Mouse (Mus musculus) forebrain, embryonic 11.5 days (tissue): Measurements from ENCODE around the gene Rarb. TPM values are rescaled to one million over a fixed set of nuclear protein-coding genes. Genes with fewer than 3 reads are reported as not detected.

Source experiments
- ATAC-seq: fragments of 200-750 bp; cut with Nextera tagmentation; replicated peaks from 2 replicates; pipeline ENCODE4 v1.8.0; 2017; ENCODE audit warnings: moderate TSS enrichment; ENCODE audit not compliant: low FRiP score
- DNase-seq: peaks from one replicate; pipeline ENCODE4 v3.0.0-alpha.2; 2017; ENCODE audit warnings: low spot score
- H3K27ac ChIP-seq: fragments of 300-500 bp; sonication (generic); 2 replicates; pipeline ENCODE4 v1.5.1; 2014; ENCODE audit warnings: low read depth, low read length
- H3K27me3 ChIP-seq: fragments of 300-500 bp; sonication (generic); 2 replicates; pipeline ENCODE4 v1.6.1; 2014; ENCODE audit warnings: mild to moderate bottlenecking, low read length, mixed read lengths; ENCODE audit not compliant: control insufficient read depth, insufficient read depth
- H3K36me3 ChIP-seq: fragments of 300-500 bp; sonication (generic); 2 replicates; pipeline ENCODE4 v1.6.1; 2014; ENCODE audit warnings: mild to moderate bottlenecking, low read length, moderate library complexity, mixed read lengths; ENCODE audit not compliant: control insufficient read depth, insufficient read depth
- H3K4me1 ChIP-seq: fragments of 300-500 bp; sonication (generic); replicated peaks from 2 replicates; pipeline ENCODE4 v1.6.1; 2014; ENCODE audit warnings: low read length, mixed read lengths; ENCODE audit not compliant: control insufficient read depth, insufficient read depth
- H3K4me2 ChIP-seq: fragments of 300-500 bp; sonication (generic); 2 replicates; pipeline ENCODE4 v1.6.1; 2014; ENCODE audit warnings: low read depth, mild to moderate bottlenecking, low read length, moderate library complexity, mixed read lengths; ENCODE audit not compliant: severe bottlenecking
- H3K4me3 ChIP-seq: fragments of 300-500 bp; sonication (generic); 2 replicates; pipeline ENCODE4 v1.5.1; 2014; ENCODE audit warnings: low read depth, low read length
- H3K9ac ChIP-seq: fragments of 300-500 bp; sonication (generic); 2 replicates; pipeline ENCODE4 v1.6.1; 2014; ENCODE audit warnings: low read length
- H3K9me3 ChIP-seq: fragments of 300-500 bp; sonication (generic); 2 replicates; pipeline ENCODE4 v1.6.1; 2016; ENCODE audit warnings: low read length, mixed read lengths; ENCODE audit not compliant: control insufficient read depth
- WGBS: fragments of 180-500 bp; shearing (Covaris S2); extraction: QIAGEN DNeasy Blood & Tissue Kit; methylation state at CpG from one replicate; pipeline ENCODE4 v1.1.7; 2014; 5-methylcytosine and 5-hydroxymethylcytosine counted together
- polyA plus RNA-seq: library from polyadenylated mRNA; unstranded; fragments of >200 nt; fragmentation: Nextera tagmentation; extraction: Ambion mirVana; gene quantifications from 2 replicates; pipeline ENCODE4 v1.2.1, GENCODE M21; 2014

Rarb gene
- polyA plus RNA-seq, 1 experiment from 2014 or later: 15.8 TPM

- DNase-seq: no peak
- H3K4me1 ChIP-seq: peaks cover 2% of the 10 kb centered on the region; the same call in 1 of the 2 replicates
- no peaks in the 10 kb centered on the region for H3K36me3 ChIP-seq
- H3K4me2 ChIP-seq: no peak overlapping the region
- no peak overlapping the region for H3K9ac ChIP-seq
- 77% methylated on average over 8 of the region's 8 CpGs for WGBS
- H3K27ac ChIP-seq: no peak overlapping the region
- H3K9me3 ChIP-seq: no peaks in the 10 kb centered on the region
- ATAC-seq: no peak
- H3K27me3 ChIP-seq: no peaks in the 10 kb centered on the region
- no peak overlapping the region for H3K4me3 ChIP-seq
These were observed 299.3 kb downstream of the Rarb start for GRCm38 (mm10) chr14:16519588-16520167.

- ATAC-seq (peak; percentile 80; the same call in 1 of the 2 replicates), DNase-seq (no peak)
- H3K9me3 ChIP-seq: no peaks in the 10 kb centered on the region
- no peak overlapping the region for H3K9ac ChIP-seq
- no peaks in the 10 kb centered on the region for H3K36me3 ChIP-seq
- H3K27me3 ChIP-seq: no peaks in the 10 kb centered on the region
- H3K4me3 ChIP-seq: no peak overlapping the region
- no peak overlapping the region for H3K4me2 ChIP-seq
- H3K27ac ChIP-seq: no peak overlapping the region
- H3K4me1 ChIP-seq: peaks cover 2% of the 10 kb centered on the region; the same call in 1 of the 2 replicates
These were observed 301.0 kb downstream of the Rarb start for GRCm38 (mm10) chr14:16517958-16518357.

GRCm38 (mm10) chr14:16515731-16516130, 303.2 kb downstream of the Rarb start:
- DNase-seq: no peak
- ATAC-seq: no peak
- no peaks in the 10 kb centered on the region for H3K27me3 ChIP-seq
- no peak overlapping the region for H3K4me3 ChIP-seq
- H3K9ac ChIP-seq: no peak overlapping the region
- H3K4me2 ChIP-seq: no peak overlapping the region
- no peaks in the 10 kb centered on the region for H3K9me3 ChIP-seq
- H3K4me1 ChIP-seq: peaks cover 2% of the 10 kb centered on the region; the same call in 1 of the 2 replicates
- WGBS: 81% methylated on average over 3 of the region's 3 CpGs
- no peak overlapping the region for H3K27ac ChIP-seq
- H3K36me3 ChIP-seq: no peaks in the 10 kb centered on the region

GRCm38 (mm10) chr14:16510574-16510973, 308.4 kb downstream of the Rarb start:
- ATAC-seq (no peak), DNase-seq (no peak)
- Histone ChIP-seq H3K36me3 (no peaks in the 10 kb centered on the region), H3K9ac (no peak overlapping the region), H3K9me3 (no peaks in the 10 kb centered on the region), H3K4me3 (no peak overlapping the region), H3K4me1 (no peaks in the 10 kb centered on the region), H3K4me2 (no peak overlapping the region), H3K27ac (no peak overlapping the region), H3K27me3 (no peaks in the 10 kb centered on the region)
- WGBS: 63% methylated on average over 4 of the region's 4 CpGs

- ATAC-seq (no peak), DNase-seq (no peak)
- H3K27ac ChIP-seq: no peak overlapping the region
- WGBS: 86% methylated on average over 4 of the region's 4 CpGs
- no peak overlapping the region for H3K4me3 ChIP-seq
- H3K36me3 ChIP-seq: no peaks in the 10 kb centered on the region
- H3K27me3 ChIP-seq: no peaks in the 10 kb centered on the region
- no peak overlapping the region for H3K4me2 ChIP-seq
- H3K9ac ChIP-seq: no peak overlapping the region
- H3K9me3 ChIP-seq: no peaks in the 10 kb centered on the region
- no peaks in the 10 kb centered on the region for H3K4me1 ChIP-seq
These were observed 309.1 kb downstream of the Rarb start for GRCm38 (mm10) chr14:16509825-16510224.

GRCm38 (mm10) chr14:16508760-16509159, 310.2 kb downstream of the Rarb start:
- no peak overlapping the region for H3K4me2 ChIP-seq
- H3K27ac ChIP-seq: no peak overlapping the region
- no peak overlapping the region for H3K4me3 ChIP-seq
- ATAC-seq: no peak
- no peaks in the 10 kb centered on the region for H3K36me3 ChIP-seq
- DNase-seq: no peak
- no peak overlapping the region for H3K9ac ChIP-seq
- no peaks in the 10 kb centered on the region for H3K4me1 ChIP-seq
- no peaks in the 10 kb centered on the region for H3K9me3 ChIP-seq
- H3K27me3 ChIP-seq: no peaks in the 10 kb centered on the region
- WGBS: 90% methylated on average over 7 of the region's 7 CpGs

- H3K27ac ChIP-seq: no peak overlapping the region
- H3K27me3 ChIP-seq: no peaks in the 10 kb centered on the region
- WGBS: 67% methylated on average over 2 of the region's 2 CpGs
- no peak for DNase-seq
- no peak overlapping the region for H3K4me2 ChIP-seq
- no peak for ATAC-seq
- H3K9ac ChIP-seq: no peak overlapping the region
- no peaks in the 10 kb centered on the region for H3K9me3 ChIP-seq
- H3K4me1 ChIP-seq: no peaks in the 10 kb centered on the region
- H3K4me3 ChIP-seq: no peak overlapping the region
- no peaks in the 10 kb centered on the region for H3K36me3 ChIP-seq
These were observed 321.7 kb downstream of the Rarb start for GRCm38 (mm10) chr14:16497226-16497661.

- H3K4me1 ChIP-seq: no peaks in the 10 kb centered on the region
- no peak overlapping the region for H3K9ac ChIP-seq
- no peaks in the 10 kb centered on the region for H3K36me3 ChIP-seq
- no peaks in the 10 kb centered on the region for H3K27me3 ChIP-seq
- DNase-seq (no peak), ATAC-seq (peak; percentile 63; the same call in 1 of the 2 replicates)
- no peak overlapping the region for H3K4me3 ChIP-seq
- no peaks in the 10 kb centered on the region for H3K9me3 ChIP-seq
- 61% methylated on average over 8 of the region's 8 CpGs for WGBS
- no peak overlapping the region for H3K27ac ChIP-seq
- no peak overlapping the region for H3K4me2 ChIP-seq
These were observed 335.1 kb downstream of the Rarb start for GRCm38 (mm10) chr14:16483656-16484380.

- DNase-seq (no peak), ATAC-seq (no peak)
- Histone ChIP-seq H3K4me2 (no peak overlapping the region), H3K27ac (no peak overlapping the region), H3K36me3 (no peaks in the 10 kb centered on the region), H3K27me3 (no peaks in the 10 kb centered on the region), H3K4me3 (no peak overlapping the region), H3K9me3 (no peaks in the 10 kb centered on the region), H3K9ac (no peak overlapping the region), H3K4me1 (no peaks in the 10 kb centered on the region)
- 77% methylated on average over 6 of the region's 6 CpGs for WGBS
These were observed 338.3 kb downstream of the Rarb start for GRCm38 (mm10) chr14:16480621-16481020.
